Mouse (Mus musculus): Measurements from ENCODE around the gene Rprd1b.

Rprd1b gene

GRCm38 (mm10) chr2:158122814-158123213, 94.5 kb downstream of the Rprd1b start:
- DNase-seq (ENCODE audit: low read depth) = no peak

DNA sequence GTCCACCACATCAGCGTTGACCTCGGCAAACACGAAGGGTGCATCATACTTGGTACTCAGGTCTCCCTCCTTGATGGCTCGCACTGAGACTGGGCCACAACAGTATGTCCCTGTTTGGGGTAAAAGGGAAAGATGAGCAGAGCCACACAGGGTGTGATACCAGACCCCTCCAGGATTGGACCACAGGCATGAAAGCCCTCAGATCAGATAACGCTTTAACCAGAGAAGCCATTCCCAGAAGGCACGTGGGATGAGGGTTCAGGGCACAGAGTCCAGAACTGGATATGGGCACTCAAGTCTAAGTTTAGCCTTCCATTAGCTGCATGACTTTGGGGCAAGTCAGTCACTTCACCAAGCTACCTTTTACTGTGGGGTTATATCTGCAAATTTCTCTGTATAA, 98.9 kb downstream of the Rprd1b start:
- no peak for DNase-seq (ENCODE audit: low read depth)

DNA sequence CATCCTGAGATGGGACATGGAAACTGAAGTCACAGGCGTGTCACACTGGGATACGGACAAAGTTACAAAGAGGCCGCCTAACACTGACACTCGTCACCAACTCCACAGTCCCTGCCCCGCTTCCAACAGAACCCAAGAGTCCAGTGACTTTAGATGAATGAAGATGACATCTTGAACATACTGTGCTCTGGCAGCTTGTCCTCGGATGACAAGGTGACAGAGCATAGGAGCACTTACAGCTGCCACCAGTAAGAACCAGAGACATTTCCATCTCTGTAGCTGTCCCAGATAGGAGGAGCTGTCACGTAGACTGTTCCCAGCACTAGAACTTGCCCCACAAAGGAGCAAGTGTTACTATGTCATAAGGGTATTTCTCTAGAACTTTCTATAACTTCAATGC, 99.6 kb downstream of the Rprd1b start:
- no peak for DNase-seq (ENCODE audit: low read depth)

GRCm38 (mm10) chr2:158128461-158129130, 100.3 kb downstream of the Rprd1b start:
- DNase-seq (ENCODE audit: low read depth) = no peak

GRCm38 (mm10) chr2:158129291-158130002, 101.2 kb downstream of the Rprd1b start:
- DNase-seq (ENCODE audit: low read depth) = no peak

DNA sequence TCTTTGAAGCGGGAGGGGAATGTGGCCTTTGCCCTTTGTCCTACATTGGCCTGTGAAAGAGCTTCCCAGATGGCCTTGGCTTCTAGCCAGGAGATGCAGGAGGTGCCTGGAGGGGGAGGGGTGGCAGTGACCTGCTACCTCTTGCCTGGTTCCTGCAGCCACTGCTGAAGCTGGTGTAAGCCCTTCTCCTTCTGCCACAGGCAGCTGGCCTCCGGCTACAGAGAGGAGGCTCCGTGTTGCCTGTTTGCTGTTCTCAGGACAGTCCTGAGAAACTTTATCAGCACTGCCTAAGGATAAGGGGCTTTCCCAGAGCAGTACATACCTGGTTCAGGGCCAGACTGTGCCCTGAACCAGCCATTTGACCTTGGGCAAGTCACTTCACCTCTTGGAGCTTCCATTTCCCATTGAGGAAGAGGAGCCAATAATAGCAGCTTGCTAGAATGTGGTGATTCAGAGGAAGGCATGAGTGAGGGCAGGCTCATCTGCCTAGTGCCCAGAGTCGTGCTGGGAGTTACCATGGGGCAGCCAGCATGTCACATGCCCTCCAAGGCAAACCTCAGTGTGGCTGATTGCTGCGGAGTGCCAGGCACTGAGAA, 102.2 kb downstream of the Rprd1b start:
- no peak for DNase-seq (ENCODE audit: low read depth)

GRCm38 (mm10) chr2:158131197-158131835, 103.0 kb downstream of the Rprd1b start:
- DNase-seq (ENCODE audit: low read depth) = no peak

- DNase-seq (ENCODE audit: low read depth) = no peak
These were observed 104.0 kb downstream of the Rprd1b start for GRCm38 (mm10) chr2:158132320-158132719.

- DNase-seq (ENCODE audit: low read depth) = peak; percentile 43
These were observed 104.8 kb downstream of the Rprd1b start for GRCm38 (mm10) chr2:158133050-158133449.

- DNase-seq (ENCODE audit: low read depth) = no peak
These were observed 107.9 kb downstream of the Rprd1b start for GRCm38 (mm10) chr2:158136205-158136604.

- DNase-seq (ENCODE audit: low read depth) = no peak
These were observed 109.5 kb downstream of the Rprd1b start for GRCm38 (mm10) chr2:158137771-158138170.

GRCm38 (mm10) chr2:158138778-158139177, 110.5 kb downstream of the Rprd1b start:
- no peak for DNase-seq (ENCODE audit: low read depth)

DNA sequence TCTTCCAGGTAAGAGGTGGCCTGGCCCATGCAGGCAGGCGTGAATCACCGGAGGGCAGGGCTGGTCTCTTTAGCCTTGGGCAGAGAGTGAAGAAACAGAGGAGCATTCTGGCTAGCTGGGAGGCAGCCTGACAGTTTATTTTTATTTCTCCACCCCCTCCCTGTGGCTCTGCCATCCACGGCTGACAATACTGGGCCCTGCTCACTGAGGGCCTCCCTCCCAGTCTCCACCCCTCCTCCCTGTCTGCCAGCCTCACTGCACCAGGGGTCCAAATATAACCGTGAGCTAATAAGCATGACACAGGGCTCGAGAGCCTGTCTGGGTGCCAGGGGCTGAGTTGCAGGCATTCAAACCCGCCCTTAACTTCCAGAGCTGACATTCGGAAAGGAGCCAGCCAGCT, 111.3 kb downstream of the Rprd1b start:
- no peak for DNase-seq (ENCODE audit: low read depth)

DNA sequence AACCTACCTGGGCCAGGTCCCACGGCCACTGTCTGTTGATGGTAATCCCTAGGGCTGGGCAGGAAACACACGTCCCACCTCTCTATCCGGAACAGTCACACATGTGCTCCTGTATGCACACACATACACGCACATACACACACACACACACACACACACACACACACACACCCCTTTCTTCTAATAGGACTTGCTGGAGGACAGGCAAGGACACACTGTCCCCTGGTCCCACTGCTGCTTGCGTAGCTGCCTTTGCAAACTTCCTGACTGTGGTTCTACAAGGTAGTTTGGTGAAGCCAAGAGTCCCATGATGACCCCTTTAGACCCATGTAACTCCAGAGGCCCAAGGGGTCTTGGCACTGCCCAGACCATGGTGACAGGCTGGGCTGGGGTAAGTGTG, 112.4 kb downstream of the Rprd1b start:
- no peak for DNase-seq (ENCODE audit: low read depth)

- DNase-seq (ENCODE audit: low read depth) = no peak
These were observed 113.0 kb downstream of the Rprd1b start for GRCm38 (mm10) chr2:158141271-158141670.

GRCm38 (mm10) chr2:158141690-158142440, 113.6 kb downstream of the Rprd1b start:
- no peak for DNase-seq (ENCODE audit: low read depth)

GRCm38 (mm10) chr2:158142981-158143380, 114.7 kb downstream of the Rprd1b start:
- no peak for DNase-seq (ENCODE audit: low read depth)

- DNase-seq (ENCODE audit: low read depth) = no peak
These were observed 115.5 kb downstream of the Rprd1b start for GRCm38 (mm10) chr2:158143816-158144215.

GRCm38 (mm10) chr2:158144263-158144662, 116.0 kb downstream of the Rprd1b start:
- DNase-seq (ENCODE audit: low read depth) = no peak

DNA sequence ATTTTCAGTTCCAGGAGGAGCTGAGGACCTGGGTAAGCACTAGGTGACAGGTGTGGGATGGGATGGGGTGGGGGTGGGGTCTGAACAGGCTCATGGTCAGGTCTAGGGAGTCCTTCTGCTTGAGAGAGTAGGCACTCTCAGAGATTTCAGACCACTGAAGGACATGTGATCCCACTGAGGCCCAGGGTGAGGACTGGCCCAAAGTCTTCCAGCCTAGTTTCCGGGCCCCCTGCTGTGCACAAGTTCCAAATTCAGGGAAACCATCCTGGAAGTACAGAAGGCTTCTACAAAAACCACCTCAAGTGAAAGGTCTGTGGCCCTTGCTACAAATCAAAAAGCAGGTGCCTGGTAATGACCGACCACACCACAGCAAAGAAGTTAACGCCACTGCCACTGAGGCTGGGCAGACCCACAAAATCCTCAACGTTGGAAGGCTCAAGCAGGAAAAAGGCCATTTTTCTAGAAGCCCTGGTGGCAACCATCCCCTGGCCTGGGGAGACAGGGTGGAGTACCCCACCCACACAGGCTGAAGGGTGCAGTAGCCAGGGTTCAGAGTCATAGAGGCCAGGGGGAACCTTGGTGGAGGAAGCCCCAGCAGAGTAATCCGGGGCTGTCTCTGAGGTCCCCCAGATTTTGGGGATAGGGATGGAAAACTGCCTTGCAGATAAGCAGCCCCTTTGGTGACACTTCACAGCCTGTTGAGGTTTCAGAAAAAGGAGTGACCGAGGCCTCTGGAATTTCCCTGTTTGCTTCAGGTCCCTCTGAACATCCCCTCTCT, 116.6 kb downstream of the Rprd1b start:
- no peak for DNase-seq (ENCODE audit: low read depth)

DNA sequence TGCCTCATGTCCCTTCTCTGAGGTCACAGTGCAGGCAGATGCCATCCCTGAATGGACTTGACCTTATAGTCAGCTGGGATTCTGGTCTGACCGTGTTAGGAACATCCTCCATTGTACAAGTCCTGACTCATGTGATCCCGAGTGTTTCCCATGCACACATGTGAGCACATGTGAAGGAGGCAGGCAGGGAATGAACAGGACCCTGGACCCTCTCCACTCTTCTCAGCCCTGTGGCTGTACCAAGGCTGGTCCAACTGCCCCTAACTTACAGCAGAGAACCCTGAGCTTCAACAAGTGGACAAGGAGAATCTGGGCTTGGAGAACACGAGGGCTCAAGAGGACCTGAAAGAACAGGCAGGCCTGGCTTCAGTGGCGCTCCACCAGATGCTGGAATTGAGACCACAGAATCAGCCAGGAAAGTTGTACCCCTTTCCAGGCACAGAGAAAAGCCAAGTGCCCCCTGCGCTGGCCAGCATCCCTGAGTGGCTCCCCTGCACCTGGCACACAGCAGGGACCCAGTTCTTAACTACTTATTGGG, 117.3 kb downstream of the Rprd1b start:
- no peak for DNase-seq (ENCODE audit: low read depth)

Measured in induced T-regulatory cell, adult 2 months (primary cell).